Mouse (Mus musculus): ENCODE results near the gene D2hgdh. TPM values are rescaled to one million over a fixed set of nuclear protein-coding genes. Genes with fewer than 3 reads are reported as not detected.

D2hgdh gene
- total RNA-seq (2014; rRNA removed) (23.4 and 24.8 TPM in 2 replicates), polyA plus RNA-seq (2012; rRNA removed) (26.1 and 27.8 TPM in 2 replicates)

DNA sequence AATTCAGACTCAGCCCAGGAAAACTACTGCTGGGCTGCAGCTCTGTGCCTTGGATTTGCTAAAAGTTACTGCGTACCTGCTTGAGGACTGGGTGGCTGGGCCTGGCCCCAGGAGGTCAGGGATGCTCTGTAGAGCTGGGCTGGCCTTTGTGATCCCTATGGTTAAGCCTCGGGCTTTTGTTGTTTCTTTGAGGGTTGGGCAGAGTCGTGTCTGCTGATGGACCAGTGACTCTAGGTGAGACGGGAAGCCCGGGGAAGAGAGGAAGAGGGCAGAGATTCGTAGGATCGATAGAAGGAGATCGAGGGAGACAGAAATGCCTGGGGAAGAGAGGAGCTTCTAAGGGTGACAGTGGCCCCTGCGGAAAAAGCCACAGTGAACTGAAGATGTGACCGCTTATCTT lies at the start of gene D2hgdh:
D2hgdh (plus strand) TSS at position 301 of the 400 bp plus-strand sequence.
- Histone ChIP-seq H3K9ac (ENCODE audit: low read depth, low read length) (peak within 1 kb of the TSS; percentile 79), H3K27ac (replicated peaks; ENCODE audit: insufficient read depth, low read depth, low read length) (peak within 1 kb of the TSS; percentile 85), H3K4me3 (ENCODE audit: insufficient read depth, low read depth, low read length) (peak within 1 kb of the TSS; percentile 71), H3K36me3 (ENCODE audit: control insufficient read depth, insufficient read depth, low read length) (peaks cover 4% of the 10 kb centered on the region; the same call in 1 of the 2 replicates), H3K4me1 (ENCODE audit: control insufficient read depth, insufficient read depth, low read length) (peaks cover 2% of the 10 kb centered on the region; the same call in 1 of the 2 replicates), H3K79me2 (ENCODE audit: control insufficient read depth, insufficient read depth, low read length) (no peaks in the 10 kb centered on the region), H3K27me3 (ENCODE audit: control insufficient read depth, insufficient read depth, low read length) (no peaks in the 10 kb centered on the region)
- TF ChIP-seq CTCF (IDR thresholded peaks at IDR 0.05; ENCODE audit: low read depth, low read length) (no peak), POLR2A (IDR thresholded peaks at IDR 0.05; ENCODE audit: extremely low read depth, insufficient read depth, low read length) (no peak)
- 11% methylated on average over 10 of the region's 10 CpGs for WGBS
- DNase-seq (ENCODE audit: extremely low read depth, low read depth, low spot score): no peak

DNA sequence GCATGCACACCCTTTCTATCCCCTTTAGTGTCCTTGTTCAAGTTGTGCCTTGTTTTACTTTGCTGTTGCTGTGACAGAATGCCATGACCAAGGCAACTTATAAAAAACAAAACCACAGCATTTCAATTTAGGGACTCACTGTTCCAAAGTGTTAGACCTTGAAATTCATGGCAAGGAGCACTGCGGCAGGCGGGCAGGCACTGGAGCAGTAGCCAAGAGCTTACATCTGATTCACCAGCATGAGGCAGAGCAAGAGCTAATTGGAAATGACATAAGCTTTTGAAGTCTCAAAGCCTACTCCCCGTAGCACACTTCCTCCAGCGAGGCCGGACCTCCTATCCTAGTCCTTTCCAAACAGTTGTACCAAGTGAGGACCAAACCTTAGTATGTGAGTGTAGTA lies 48.0 kb upstream of the D2hgdh start:
- no peak for TF ChIP-seq POLR2A (IDR thresholded peaks at IDR 0.05; ENCODE audit: extremely low read depth, insufficient read depth, low read length)
- no peak for TF ChIP-seq CTCF (IDR thresholded peaks at IDR 0.05; ENCODE audit: low read depth, low read length)
- Histone ChIP-seq H3K79me2 (ENCODE audit: control insufficient read depth, insufficient read depth, low read length) (no peaks in the 10 kb centered on the region), H3K27me3 (ENCODE audit: control insufficient read depth, insufficient read depth, low read length) (no peaks in the 10 kb centered on the region), H3K36me3 (ENCODE audit: control insufficient read depth, insufficient read depth, low read length) (peaks cover 63% of the 10 kb centered on the region), H3K9ac (ENCODE audit: low read depth, low read length) (no peak overlapping the region), H3K27ac (replicated peaks; ENCODE audit: insufficient read depth, low read depth, low read length) (no peak overlapping the region), H3K4me1 (ENCODE audit: control insufficient read depth, insufficient read depth, low read length) (no peaks in the 10 kb centered on the region), H3K4me3 (ENCODE audit: insufficient read depth, low read depth, low read length) (no peak overlapping the region)
- WGBS: 99% methylated on average over 5 of the region's 5 CpGs
- no peak for DNase-seq (ENCODE audit: extremely low read depth, low read depth, low spot score)

DNA sequence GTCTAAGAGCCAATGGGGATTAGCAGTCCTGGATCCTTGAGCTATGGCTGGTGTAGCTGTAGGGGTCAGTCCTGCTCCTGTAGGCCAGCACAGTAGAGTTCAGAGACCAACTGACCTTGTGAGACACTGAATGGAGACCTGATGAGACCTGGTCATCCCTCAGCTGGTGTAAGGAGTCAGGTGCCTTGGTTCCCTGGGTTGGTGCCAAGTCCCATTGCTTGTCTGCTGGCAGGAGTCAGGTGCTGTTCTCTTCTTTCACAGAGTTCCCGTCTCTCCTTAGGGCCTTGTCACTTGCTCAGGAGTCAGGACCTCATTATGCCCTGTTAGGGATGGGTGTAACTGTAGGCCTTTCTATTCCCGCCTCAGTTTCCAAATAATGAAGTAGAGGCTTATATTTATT lies 37.8 kb upstream of the D2hgdh start:
- Histone ChIP-seq H3K9ac (ENCODE audit: low read depth, low read length) (no peak overlapping the region), H3K27ac (replicated peaks; ENCODE audit: insufficient read depth, low read depth, low read length) (no peak overlapping the region), H3K79me2 (ENCODE audit: control insufficient read depth, insufficient read depth, low read length) (no peaks in the 10 kb centered on the region), H3K4me1 (ENCODE audit: control insufficient read depth, insufficient read depth, low read length) (no peaks in the 10 kb centered on the region), H3K27me3 (ENCODE audit: control insufficient read depth, insufficient read depth, low read length) (no peaks in the 10 kb centered on the region), H3K4me3 (ENCODE audit: insufficient read depth, low read depth, low read length) (no peak overlapping the region), H3K36me3 (ENCODE audit: control insufficient read depth, insufficient read depth, low read length) (peaks cover 48% of the 10 kb centered on the region)
- WGBS: 90% methylated on average over 2 of the region's 2 CpGs
- no peak for DNase-seq (ENCODE audit: extremely low read depth, low read depth, low spot score)
- TF ChIP-seq CTCF (IDR thresholded peaks at IDR 0.05; ENCODE audit: low read depth, low read length) (no peak), POLR2A (IDR thresholded peaks at IDR 0.05; ENCODE audit: extremely low read depth, insufficient read depth, low read length) (no peak)

DNA sequence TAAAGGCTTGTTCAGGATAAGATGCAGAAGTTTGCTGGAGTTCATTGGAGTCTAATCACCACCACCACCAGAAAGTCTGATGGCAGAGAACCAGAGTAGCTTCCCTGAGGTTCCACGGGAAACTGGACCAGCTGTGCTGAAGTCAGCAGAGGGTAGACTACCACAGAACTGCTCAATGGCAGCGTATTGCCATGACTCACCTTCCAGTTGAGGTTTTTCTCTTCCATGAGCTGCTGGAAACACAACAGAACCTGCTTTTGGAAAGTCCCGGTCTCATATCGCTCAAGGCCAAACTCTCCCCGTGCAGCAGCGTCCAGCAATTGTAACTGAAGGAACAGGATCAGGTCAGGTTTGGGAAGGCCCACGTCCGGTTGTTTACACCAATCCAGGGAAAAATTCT lies 30.2 kb upstream of the D2hgdh start:
- Histone ChIP-seq H3K79me2 (ENCODE audit: control insufficient read depth, insufficient read depth, low read length) (no peaks in the 10 kb centered on the region), H3K36me3 (ENCODE audit: control insufficient read depth, insufficient read depth, low read length) (peaks cover 26% of the 10 kb centered on the region), H3K9ac (ENCODE audit: low read depth, low read length) (no peak overlapping the region), H3K4me3 (ENCODE audit: insufficient read depth, low read depth, low read length) (no peak overlapping the region), H3K4me1 (ENCODE audit: control insufficient read depth, insufficient read depth, low read length) (no peaks in the 10 kb centered on the region), H3K27me3 (ENCODE audit: control insufficient read depth, insufficient read depth, low read length) (no peaks in the 10 kb centered on the region), H3K27ac (replicated peaks; ENCODE audit: insufficient read depth, low read depth, low read length) (no peak overlapping the region)
- 91% methylated on average over 8 of the region's 8 CpGs for WGBS
- no peak for TF ChIP-seq POLR2A (IDR thresholded peaks at IDR 0.05; ENCODE audit: extremely low read depth, insufficient read depth, low read length)
- no peak for TF ChIP-seq CTCF (IDR thresholded peaks at IDR 0.05; ENCODE audit: low read depth, low read length)
- no peak for DNase-seq (ENCODE audit: extremely low read depth, low read depth, low spot score)

DNA sequence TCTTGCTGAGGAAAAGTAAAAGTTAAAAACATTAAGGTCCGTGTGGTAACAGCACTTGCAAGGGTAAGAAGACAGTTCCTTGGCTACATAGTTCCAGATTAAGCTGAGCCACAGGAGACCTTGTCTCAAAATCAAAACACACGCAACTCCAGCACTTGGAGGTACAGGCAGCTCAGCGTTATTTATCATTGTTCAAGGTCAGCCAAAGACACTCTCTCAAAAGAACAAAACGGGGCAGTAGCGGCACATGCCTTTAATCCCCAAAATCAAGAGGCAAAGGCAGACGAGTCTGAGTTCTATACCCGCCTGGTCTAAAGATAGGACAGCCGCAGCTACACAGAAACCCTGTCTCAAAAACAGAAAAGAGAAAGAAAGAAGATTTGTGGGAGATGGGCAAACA lies 28.8 kb upstream of the D2hgdh start:
- Histone ChIP-seq H3K36me3 (ENCODE audit: control insufficient read depth, insufficient read depth, low read length) (peaks cover 23% of the 10 kb centered on the region), H3K27ac (replicated peaks; ENCODE audit: insufficient read depth, low read depth, low read length) (no peak overlapping the region)
- DNase-seq (ENCODE audit: extremely low read depth, low read depth, low spot score): no peak

DNA sequence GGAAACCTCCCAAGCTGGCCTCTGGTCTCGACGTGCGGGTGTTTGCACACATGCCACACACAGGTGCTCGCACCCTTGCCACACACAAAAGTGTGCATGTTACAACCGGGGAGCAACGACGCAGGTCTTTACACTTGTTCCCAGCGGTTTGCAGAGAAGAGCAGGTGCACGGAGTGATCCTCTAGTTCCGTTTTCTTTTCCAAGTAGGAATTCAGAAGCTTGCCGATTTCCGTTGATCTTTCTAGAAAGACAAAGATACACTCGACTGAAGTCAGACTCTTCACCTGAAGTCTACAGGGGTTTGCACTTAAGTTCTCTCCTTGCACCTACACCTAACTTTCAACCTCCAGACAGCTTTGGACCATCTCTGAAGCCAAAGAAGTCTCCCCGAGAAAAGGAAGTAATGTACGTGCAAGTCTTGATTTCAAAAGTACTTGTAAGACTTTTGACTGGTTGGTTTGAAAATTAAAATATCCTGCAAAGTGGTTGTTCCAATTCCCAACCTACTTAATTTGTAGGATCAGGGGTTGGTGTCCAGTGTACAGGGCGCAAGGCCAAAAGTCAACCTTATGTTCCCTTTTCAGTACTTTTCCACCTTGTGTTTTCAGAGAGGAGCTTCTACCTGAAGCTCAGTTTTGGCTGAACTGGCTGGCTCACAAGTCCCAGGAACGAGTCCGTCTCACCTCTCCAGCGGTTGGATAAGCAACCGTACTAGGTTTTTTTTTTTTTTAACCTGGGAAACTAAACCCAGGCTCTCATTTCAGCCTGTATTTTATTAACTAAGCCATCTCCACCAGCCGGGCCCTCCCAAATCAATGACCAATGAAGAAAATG lies 23.8 kb upstream of the D2hgdh start:
- 67% methylated on average over 21 of the region's 21 CpGs for WGBS
- Histone ChIP-seq H3K79me2 (ENCODE audit: control insufficient read depth, insufficient read depth, low read length) (peaks cover 3% of the 10 kb centered on the region; the same call in 1 of the 2 replicates), H3K4me3 (ENCODE audit: insufficient read depth, low read depth, low read length) (peak overlapping the region; percentile 79), H3K36me3 (ENCODE audit: control insufficient read depth, insufficient read depth, low read length) (no peaks in the 10 kb centered on the region; the same call in 1 of the 2 replicates), H3K9ac (ENCODE audit: low read depth, low read length) (peak overlapping the region; percentile 30; the same call in 1 of the 2 replicates), H3K4me1 (ENCODE audit: control insufficient read depth, insufficient read depth, low read length) (peaks cover 9% of the 10 kb centered on the region; the same call in 1 of the 2 replicates), H3K27me3 (ENCODE audit: control insufficient read depth, insufficient read depth, low read length) (no peaks in the 10 kb centered on the region), H3K27ac (replicated peaks; ENCODE audit: insufficient read depth, low read depth, low read length) (no peak overlapping the region)
- peak; percentile 44 for DNase-seq (ENCODE audit: extremely low read depth, low read depth, low spot score)
- no peak for TF ChIP-seq POLR2A (IDR thresholded peaks at IDR 0.05; ENCODE audit: extremely low read depth, insufficient read depth, low read length)
- no peak for TF ChIP-seq CTCF (IDR thresholded peaks at IDR 0.05; ENCODE audit: low read depth, low read length)

More for the DNA sequence above, 28.8 kb upstream of the D2hgdh start:
- WGBS: 78% methylated on average over 8 of the region's 8 CpGs
- Histone ChIP-seq H3K9ac (ENCODE audit: low read depth, low read length) (no peak overlapping the region), H3K79me2 (ENCODE audit: control insufficient read depth, insufficient read depth, low read length) (no peaks in the 10 kb centered on the region), H3K27me3 (ENCODE audit: control insufficient read depth, insufficient read depth, low read length) (no peaks in the 10 kb centered on the region), H3K4me3 (ENCODE audit: insufficient read depth, low read depth, low read length) (no peak overlapping the region), H3K4me1 (ENCODE audit: control insufficient read depth, insufficient read depth, low read length) (no peaks in the 10 kb centered on the region)
- TF ChIP-seq CTCF (IDR thresholded peaks at IDR 0.05; ENCODE audit: low read depth, low read length) (no peak), POLR2A (IDR thresholded peaks at IDR 0.05; ENCODE audit: extremely low read depth, insufficient read depth, low read length) (no peak)

Data from liver, adult 2 months (tissue).